Mouse (Mus musculus) neural tube, embryonic 12.5 days (tissue): ENCODE data around the gene Rhot2. TPM values are rescaled to one million over a fixed set of nuclear protein-coding genes. Genes with fewer than 3 reads are reported as not detected.

Experiments used
- ATAC-seq: fragments of 200-750 bp; cut with Nextera tagmentation; 2 replicates; pipeline ENCODE4 v1.8.0; 2017; ENCODE audit warnings: low read depth, mild to moderate bottlenecking, moderate TSS enrichment, moderate library complexity; ENCODE audit not compliant: low FRiP score
- H3K27ac ChIP-seq: fragments of 300-500 bp; sonication (generic); 2 replicates; pipeline ENCODE4 v1.5.1; 2016
- H3K27me3 ChIP-seq: fragments of 300-500 bp; sonication (generic); replicated peaks from 2 replicates; pipeline ENCODE4 v1.6.1; 2016; ENCODE audit warnings: mild to moderate bottlenecking
- H3K36me3 ChIP-seq: fragments of 300-500 bp; sonication (generic); 2 replicates; pipeline ENCODE4 v1.6.1; 2016; ENCODE audit warnings: mild to moderate bottlenecking
- H3K4me1 ChIP-seq: fragments of 300-500 bp; sonication (generic); 2 replicates; pipeline ENCODE4 v1.6.1; 2016
- H3K4me2 ChIP-seq: fragments of 300-500 bp; sonication (generic); replicated peaks from 2 replicates; pipeline ENCODE4 v1.6.1; 2016; ENCODE audit warnings: mild to moderate bottlenecking
- H3K4me3 ChIP-seq: fragments of 300-500 bp; sonication (generic); 2 replicates; pipeline ENCODE4 v1.5.1; 2016
- H3K9ac ChIP-seq: fragments of 300-500 bp; sonication (generic); 2 replicates; pipeline ENCODE4 v1.6.1; 2016; ENCODE audit warnings: mild to moderate bottlenecking
- H3K9me3 ChIP-seq: fragments of 300-500 bp; sonication (generic); 2 replicates; pipeline ENCODE4 v1.6.1; 2016; ENCODE audit warnings: mild to moderate bottlenecking
- WGBS: fragments of 180-500 bp; shearing (Covaris S2); methylation state at CpG from one replicate; pipeline ENCODE4 v1.1.7; 2016; 5-methylcytosine and 5-hydroxymethylcytosine counted together
- microRNA-seq: library from miRNA; unstranded; fragments of <30 nt; microRNA quantifications from one replicate; pipeline ENCODE4, GENCODE M21; 2017
- polyA plus RNA-seq: library from polyadenylated mRNA; unstranded; fragments of >200 nt; fragmentation: Nextera tagmentation; extraction: Ambion mirVana; gene quantifications from 2 replicates; pipeline ENCODE4 v1.2.1, GENCODE M21; 2016

Rhot2 gene
- polyA plus RNA-seq, 1 experiment from 2014 or later: 18.4 TPM

DNA sequence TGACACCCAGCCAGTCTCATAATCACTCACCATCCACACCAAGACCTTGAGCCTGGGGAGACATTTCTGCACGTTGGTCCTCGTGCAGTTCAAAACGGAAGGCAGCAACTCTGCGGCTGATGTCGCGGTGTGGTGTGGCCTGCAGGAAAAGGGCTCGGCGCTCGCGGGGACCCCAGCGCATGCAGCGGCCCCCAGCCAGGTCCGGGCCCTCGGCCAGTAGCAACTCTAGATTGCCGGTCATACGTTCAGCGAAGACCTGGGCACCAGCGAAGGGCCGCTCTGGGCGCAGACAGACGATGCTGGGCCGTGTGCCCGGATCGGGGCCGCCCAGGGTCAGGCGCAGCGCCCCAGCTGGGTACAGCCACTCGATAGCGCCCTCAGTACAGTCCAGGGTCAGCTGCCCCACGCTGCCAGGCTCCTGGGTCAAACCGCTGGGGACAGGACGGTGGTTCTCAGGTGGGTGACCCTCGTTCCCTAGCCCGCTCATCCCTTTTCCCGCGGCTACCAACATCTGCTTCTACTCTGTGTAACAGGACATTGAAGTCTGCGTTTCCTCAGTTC is 48.4 kb downstream of the Rhot2 start:
- H3K4me2 ChIP-seq: peak overlapping the region; percentile 95
- peak overlapping the region; percentile 80 for H3K4me3 ChIP-seq
- H3K9me3 ChIP-seq: no peaks in the 10 kb centered on the region
- WGBS: under 1% methylated on average over 37 of the region's 37 CpGs
- no peaks in the 10 kb centered on the region for H3K36me3 ChIP-seq
- peak overlapping the region; percentile 47 for H3K27ac ChIP-seq
- H3K9ac ChIP-seq: peak overlapping the region; percentile 72
- 0 out of 2 replicates have a peak, but pooled peaks have one; percentile 5 for ATAC-seq
- H3K27me3 ChIP-seq: no peaks in the 10 kb centered on the region
- peaks cover 52% of the 10 kb centered on the region for H3K4me1 ChIP-seq

DNA sequence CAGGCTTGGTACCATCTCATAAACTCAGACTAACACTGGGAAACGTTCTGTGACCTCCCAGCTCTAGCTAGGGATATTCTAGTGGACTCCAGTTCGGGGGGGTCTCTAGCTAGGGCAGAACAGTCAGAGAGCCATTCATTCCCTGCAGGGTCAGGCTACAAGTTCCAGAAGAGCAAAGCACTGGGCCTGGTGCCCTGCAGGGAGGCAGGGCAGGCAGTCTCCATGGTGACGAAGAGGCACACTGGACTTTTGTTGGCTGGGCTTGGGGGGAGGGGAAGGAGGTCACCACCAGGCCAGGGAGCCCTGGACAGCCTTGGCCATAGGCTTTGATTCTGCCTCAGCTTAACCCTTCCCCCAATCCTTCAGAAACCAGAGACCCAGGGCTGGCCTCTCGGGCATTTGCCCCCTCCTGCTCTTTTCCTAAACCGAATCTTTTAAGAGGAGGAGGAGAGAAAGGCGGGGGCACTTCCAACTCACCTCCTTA is 49.0 kb downstream of the Rhot2 start, which contains the start of gene AC134908.4:
TSS of gene AC134908.4 (minus strand) at position 51 of the 484 bp plus-strand sequence.
- peak within 1 kb of the TSS; percentile 47 for H3K27ac ChIP-seq
- H3K9ac ChIP-seq: peak within 1 kb of the TSS; percentile 72
- peak within 1 kb of the TSS; percentile 95 for H3K4me2 ChIP-seq
- WGBS: under 1% methylated on average over 6 of the region's 6 CpGs
- no peaks in the 10 kb centered on the region for H3K9me3 ChIP-seq
- peaks cover 59% of the 10 kb centered on the region for H3K4me1 ChIP-seq
- no peak for ATAC-seq
- no peaks in the 10 kb centered on the region for H3K36me3 ChIP-seq
- H3K4me3 ChIP-seq: peak within 1 kb of the TSS; percentile 80
- no peaks in the 10 kb centered on the region for H3K27me3 ChIP-seq

DNA sequence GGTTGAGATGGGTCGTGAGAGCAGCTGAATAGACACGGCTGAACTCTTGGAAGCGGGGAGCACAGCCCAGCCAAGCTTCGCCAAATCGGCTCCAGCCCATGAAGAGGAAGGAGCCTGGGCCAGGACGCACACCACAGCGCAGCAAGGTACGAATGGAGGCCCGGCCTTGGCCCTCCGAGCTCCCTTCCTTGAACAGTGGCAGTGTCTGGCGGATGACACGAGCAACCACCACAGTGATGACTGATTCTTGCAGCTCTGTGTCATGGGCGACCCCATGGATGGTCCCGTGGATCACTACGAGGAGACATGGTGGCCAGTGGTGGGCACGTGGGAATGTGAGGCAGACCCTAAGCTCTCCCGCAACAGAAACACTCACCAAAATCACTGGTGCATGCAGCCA is 49.7 kb downstream of the Rhot2 start:
- 49% methylated on average over 17 of the region's 17 CpGs for WGBS
- Histone ChIP-seq H3K4me1 (peaks cover 62% of the 10 kb centered on the region), H3K9me3 (no peaks in the 10 kb centered on the region), H3K27ac (peak overlapping the region; percentile 34), H3K36me3 (no peaks in the 10 kb centered on the region), H3K9ac (peak overlapping the region; percentile 72), H3K4me3 (peak overlapping the region; percentile 80), H3K27me3 (no peaks in the 10 kb centered on the region), H3K4me2 (peak overlapping the region; percentile 95)
- no peak for ATAC-seq

DNA sequence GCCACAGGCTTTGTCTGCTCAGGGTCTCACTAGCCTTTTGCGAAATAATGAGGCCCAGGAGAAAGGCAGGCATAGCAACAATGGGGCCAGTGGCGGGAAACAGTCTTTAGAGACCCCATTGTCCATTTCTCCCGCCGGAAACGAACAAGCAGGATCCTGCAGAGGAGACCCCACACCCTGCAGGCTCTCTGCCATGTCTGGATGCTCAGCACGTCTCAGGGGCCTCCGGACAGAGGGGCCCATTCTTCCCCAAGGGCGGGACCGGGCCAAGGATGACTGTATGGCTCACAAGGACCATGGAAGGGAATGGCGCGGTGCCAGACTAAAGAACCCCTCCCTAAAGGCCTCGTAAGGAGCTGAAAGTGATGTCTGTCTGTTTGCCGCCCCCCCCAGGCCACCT is 50.5 kb downstream of the Rhot2 start:
- Histone ChIP-seq H3K9ac (peak overlapping the region; percentile 72; the same call in 1 of the 2 replicates), H3K4me2 (peak overlapping the region; percentile 95), H3K27ac (peak overlapping the region; percentile 33; the same call in 1 of the 2 replicates), H3K9me3 (no peaks in the 10 kb centered on the region), H3K27me3 (no peaks in the 10 kb centered on the region), H3K36me3 (peaks cover 7% of the 10 kb centered on the region), H3K4me1 (peaks cover 62% of the 10 kb centered on the region), H3K4me3 (no peak overlapping the region)
- 21% methylated on average over 13 of the region's 13 CpGs for WGBS
- no peak for ATAC-seq

DNA sequence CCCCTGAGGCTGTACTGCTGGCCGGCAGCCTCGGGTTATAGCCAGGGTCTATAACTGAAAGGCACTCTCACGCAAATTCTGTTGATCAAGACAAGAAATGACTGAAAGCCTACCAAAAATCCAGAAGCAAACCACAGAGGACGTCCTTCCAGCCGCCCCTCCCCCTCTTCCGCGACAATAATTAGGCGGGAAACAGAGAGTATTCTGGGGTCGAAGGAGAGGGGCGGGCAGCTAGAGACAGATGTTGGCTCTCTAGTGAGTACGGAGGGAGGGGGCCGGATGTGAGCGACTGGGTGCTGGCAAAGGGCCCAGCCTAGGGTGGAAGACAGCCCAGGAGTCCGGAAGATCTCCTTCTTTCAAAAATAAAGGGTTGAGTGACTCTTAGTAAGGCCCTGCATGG is 52.0 kb downstream of the Rhot2 start, which contains the start of gene Fam173a:
TSS of gene Fam173a (minus strand) at position 287 of the 400 bp plus-strand sequence.
- peak within 1 kb of the TSS; percentile 72 for H3K4me3 ChIP-seq
- H3K9ac ChIP-seq: peak within 1 kb of the TSS; percentile 79
- H3K27ac ChIP-seq: peak within 1 kb of the TSS; percentile 79
- no peaks in the 10 kb centered on the region for H3K27me3 ChIP-seq
- H3K9me3 ChIP-seq: no peaks in the 10 kb centered on the region
- peak; percentile 26 for ATAC-seq
- peaks cover 62% of the 10 kb centered on the region for H3K4me1 ChIP-seq
- H3K4me2 ChIP-seq: peak within 1 kb of the TSS; percentile 95
- 0% methylated on average over 14 of the region's 14 CpGs for whole genome bisulfite sequencing
- peaks cover 19% of the 10 kb centered on the region for H3K36me3 ChIP-seq

DNA sequence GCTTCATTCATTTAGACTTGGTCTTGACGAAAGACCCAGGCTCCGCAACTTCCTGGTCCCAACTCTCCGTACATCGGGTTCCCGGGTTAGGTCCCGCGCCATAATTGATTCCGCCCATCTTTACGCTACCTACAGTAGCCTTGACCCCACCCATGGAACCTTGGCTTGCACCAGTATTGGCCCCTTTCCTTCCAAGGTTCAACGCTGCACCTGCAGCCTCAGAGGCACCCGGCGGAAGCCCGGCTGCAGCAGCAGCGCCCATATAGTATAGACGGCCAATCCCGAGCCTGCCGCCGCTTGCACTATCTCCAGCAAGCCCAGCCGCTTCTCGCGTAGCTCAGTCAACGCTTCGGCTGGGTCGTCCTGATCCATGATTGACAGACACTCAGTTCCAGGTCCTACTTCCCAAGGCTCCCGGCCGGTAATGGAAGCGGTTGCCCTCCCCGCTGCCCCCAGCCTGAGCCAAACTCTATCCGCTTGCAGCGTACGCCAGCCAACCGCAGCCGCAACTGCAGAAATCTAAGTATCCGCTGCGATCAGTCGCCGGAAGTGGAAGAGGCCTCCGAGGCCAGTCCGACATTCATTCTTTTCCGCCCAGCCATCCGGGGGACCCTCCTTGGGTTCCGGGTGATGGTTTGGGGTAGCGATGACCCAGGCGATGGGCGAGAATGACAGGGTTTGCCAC is 52.7 kb downstream of the Rhot2 start:
- under 1% methylated on average over 45 of the region's 45 CpGs for WGBS
- H3K27me3 ChIP-seq: no peaks in the 10 kb centered on the region
- peak overlapping the region; percentile 95 for H3K4me2 ChIP-seq
- H3K9me3 ChIP-seq: no peaks in the 10 kb centered on the region
- H3K4me3 ChIP-seq: peak overlapping the region; percentile 72
- peaks cover 23% of the 10 kb centered on the region for H3K36me3 ChIP-seq
- peak; percentile 32; the same call in 1 of the 2 replicates for ATAC-seq
- peak overlapping the region; percentile 79 for H3K27ac ChIP-seq
- H3K9ac ChIP-seq: peak overlapping the region; percentile 79
- H3K4me1 ChIP-seq: peaks cover 56% of the 10 kb centered on the region

DNA sequence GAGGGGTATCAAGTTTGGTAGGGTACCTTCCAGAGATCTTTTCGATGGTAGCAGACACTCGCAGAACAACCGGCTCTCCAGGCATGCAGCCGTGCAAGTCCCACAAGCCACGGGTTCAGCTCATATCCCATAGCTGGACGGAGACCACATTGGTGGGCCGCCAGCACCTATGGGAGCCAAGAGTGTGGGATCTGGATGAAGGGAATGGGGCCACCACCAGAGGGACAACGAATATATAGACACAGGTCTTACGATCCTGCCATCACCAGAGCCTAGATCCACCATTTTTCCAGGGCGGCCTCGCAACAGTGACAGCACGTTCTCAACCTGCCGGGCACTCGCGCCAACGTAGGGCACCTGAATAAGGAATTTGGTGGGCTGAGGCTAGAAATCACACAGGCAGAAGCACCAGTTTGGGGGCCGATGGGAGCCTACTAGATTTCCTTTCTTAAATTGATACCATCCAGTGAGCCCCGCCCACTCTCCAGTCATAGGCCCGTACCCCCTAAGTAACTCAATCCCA is 53.3 kb downstream of the Rhot2 start:
- no peaks in the 10 kb centered on the region for H3K9me3 ChIP-seq
- no peak for ATAC-seq
- 28% methylated on average over 19 of the region's 19 CpGs for whole genome bisulfite sequencing
- H3K4me3 ChIP-seq: peak overlapping the region; percentile 72
- H3K36me3 ChIP-seq: peaks cover 23% of the 10 kb centered on the region
- H3K27ac ChIP-seq: peak overlapping the region; percentile 79; the same call in 1 of the 2 replicates
- H3K4me1 ChIP-seq: peaks cover 54% of the 10 kb centered on the region
- H3K4me2 ChIP-seq: peak overlapping the region; percentile 95
- H3K9ac ChIP-seq: peak overlapping the region; percentile 79
- no peaks in the 10 kb centered on the region for H3K27me3 ChIP-seq

Small RNA genes lying within 50 kb of the gene (microRNA-seq; reads per million reads assigned to microRNA genes)
- gene Mir3082: not detected

Other genes with a start within 250 kb of the Rhot2 start
- gene Gng13, start 127.7 kb downstream of the Rhot2 start, polyA plus RNA-seq: 1.6 and 2.1 TPM in 2 replicates
- 24.9 and 25.6 TPM in 2 replicates for gene Chtf18, start 117.4 kb downstream of the Rhot2 start, polyA plus RNA-seq
- 20.5 and 22.1 TPM in 2 replicates for gene Rpusd1, start 117.2 kb downstream of the Rhot2 start, polyA plus RNA-seq
- not detected in 2 replicates for gene Mslnl, start 108.8 kb downstream of the Rhot2 start, polyA plus RNA-seq
- 0.27 and 0.38 TPM in 2 replicates for gene Msln, start 90.5 kb downstream of the Rhot2 start, polyA plus RNA-seq
- 25.5 and 29.2 TPM in 2 replicates for gene Narfl, start 71.1 kb downstream of the Rhot2 start, polyA plus RNA-seq
- 102 and 103 TPM in 2 replicates for gene Haghl, start 59.2 kb downstream of the Rhot2 start, polyA plus RNA-seq
- gene Ccdc78, start 58.3 kb downstream of the Rhot2 start, polyA plus RNA-seq: 0.33 and 0.57 TPM in 2 replicates
- 75.3 and 84.6 TPM in 2 replicates for gene Fam173a, start 52.0 kb downstream of the Rhot2 start, polyA plus RNA-seq
- gene AC134908.4, start 49.2 kb downstream of the Rhot2 start, polyA plus RNA-seq: 1.0 and 1.9 TPM in 2 replicates
- gene Metrn, start 47.7 kb downstream of the Rhot2 start, polyA plus RNA-seq: 80.7 and 92.0 TPM in 2 replicates
- 25.8 and 27.0 TPM in 2 replicates for gene Fbxl16, start 35.8 kb downstream of the Rhot2 start, polyA plus RNA-seq
- 27.6 and 28.6 TPM in 2 replicates for gene Wdr24, start 21.2 kb downstream of the Rhot2 start, polyA plus RNA-seq
- gene Jmjd8, start 16.0 kb downstream of the Rhot2 start, polyA plus RNA-seq: 67.7 and 72.6 TPM in 2 replicates
- 293 and 301 TPM in 2 replicates for gene Stub1, start 11.4 kb downstream of the Rhot2 start, polyA plus RNA-seq
- gene Rhbdl1, start 7.6 kb downstream of the Rhot2 start, polyA plus RNA-seq: 8.1 and 8.6 TPM in 2 replicates
- 3.9 and 4.8 TPM in 2 replicates for gene Gm20683, start 3.1 kb downstream of the Rhot2 start, polyA plus RNA-seq
- 23.6 and 24.9 TPM in 2 replicates for gene Wdr90, start 16.6 kb upstream of the Rhot2 start, polyA plus RNA-seq
- 6.8 and 7.2 TPM in 2 replicates for gene Mcrip2, start 23.9 kb upstream of the Rhot2 start, polyA plus RNA-seq
- gene Mettl26, start 30.2 kb upstream of the Rhot2 start, polyA plus RNA-seq: 52.0 and 56.9 TPM in 2 replicates
- gene Wfikkn1, start 36.0 kb upstream of the Rhot2 start, polyA plus RNA-seq: 0.63 and 0.86 TPM in 2 replicates
- gene Rab40c, start 74.9 kb upstream of the Rhot2 start, polyA plus RNA-seq: 47.7 and 49.3 TPM in 2 replicates
- 54.7 and 57.3 TPM in 2 replicates for gene Pigq, start 100.1 kb upstream of the Rhot2 start, polyA plus RNA-seq
- 0.11 and 0.14 TPM in 2 replicates for gene Nhlrc4, start 100.1 kb upstream of the Rhot2 start, polyA plus RNA-seq
- 0.08 TPM in 2 replicates for gene A930017K11Rik, start 107.7 kb upstream of the Rhot2 start, polyA plus RNA-seq
- gene Capn15, start 140.9 kb upstream of the Rhot2 start, polyA plus RNA-seq: 28.2 and 31.5 TPM in 2 replicates
- 33.8 and 36.7 TPM in 2 replicates for gene Rab11fip3, start 224.7 kb upstream of the Rhot2 start, polyA plus RNA-seq
- 28.6 and 30.1 TPM in 2 replicates for gene Decr2, start 245.5 kb upstream of the Rhot2 start, polyA plus RNA-seq